Mouse (Mus musculus): ENCODE results near the gene Zswim8. TPM values are rescaled to one million over a fixed set of nuclear protein-coding genes. Genes with fewer than 3 reads are reported as not detected.
"Not testable (repeated sequence)": the region's sequence is repeated elsewhere in the genome, so short reads cannot be mapped to it uniquely, and the experiment has no call there.

Gene Zswim8
- polyA plus RNA-seq, 1 experiment = 37.0 TPM

DNA sequence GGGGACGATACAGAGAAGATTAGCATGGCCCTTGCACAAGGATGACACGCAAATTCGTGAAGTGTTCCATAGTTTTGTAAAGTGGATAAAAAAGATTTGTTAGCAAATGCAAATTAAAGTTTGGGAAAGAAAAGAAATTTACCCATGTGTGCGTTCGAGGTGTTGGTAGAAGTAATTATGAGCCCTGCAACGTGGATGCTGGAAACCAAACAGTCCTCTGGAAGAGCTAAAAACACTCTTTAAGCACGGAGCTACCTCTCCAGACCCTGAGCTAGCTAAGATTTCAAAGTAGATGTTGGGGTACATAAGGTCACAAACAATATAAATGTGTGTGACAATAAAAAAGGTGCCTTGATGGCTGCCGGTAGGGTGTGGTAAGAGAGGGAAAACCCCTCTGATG is 5.8 kb upstream of the Zswim8 start:
- Histone ChIP-seq H3K4me3 (ENCODE audit: low read depth, low read length) (peak overlapping the region; percentile 16; the same call in 1 of the 2 replicates), H3K9ac (ENCODE audit: low read depth, poor library complexity, severe bottlenecking) (peak overlapping the region; percentile 90), H3K27ac (ENCODE audit: insufficient read depth, low read length) (peak overlapping the region; percentile 52; the same call in 1 of the 2 replicates), H3K9me3 (replicated peaks; ENCODE audit: control insufficient read depth, insufficient read depth, low read length, poor library complexity, severe bottlenecking) (no peaks in the 10 kb centered on the region), H3K27me3 (ENCODE audit: control insufficient read depth, insufficient read depth, low read length, poor library complexity, severe bottlenecking) (no peaks in the 10 kb centered on the region), H3K36me3 (ENCODE audit: control insufficient read depth, insufficient read depth, low read length, poor library complexity, severe bottlenecking) (peaks cover 8% of the 10 kb centered on the region; the same call in 1 of the 2 replicates), H3K4me1 (ENCODE audit: control insufficient read depth, insufficient read depth, low read length) (peaks cover 2% of the 10 kb centered on the region)
- TF ChIP-seq POLR2A (IDR thresholded peaks at IDR 0.05; ENCODE audit: insufficient read depth, low read length) = no peak
- no peak for TF ChIP-seq EP300 (IDR thresholded peaks at IDR 0.05; ENCODE audit: insufficient read depth, low read depth, low read length)

DNA sequence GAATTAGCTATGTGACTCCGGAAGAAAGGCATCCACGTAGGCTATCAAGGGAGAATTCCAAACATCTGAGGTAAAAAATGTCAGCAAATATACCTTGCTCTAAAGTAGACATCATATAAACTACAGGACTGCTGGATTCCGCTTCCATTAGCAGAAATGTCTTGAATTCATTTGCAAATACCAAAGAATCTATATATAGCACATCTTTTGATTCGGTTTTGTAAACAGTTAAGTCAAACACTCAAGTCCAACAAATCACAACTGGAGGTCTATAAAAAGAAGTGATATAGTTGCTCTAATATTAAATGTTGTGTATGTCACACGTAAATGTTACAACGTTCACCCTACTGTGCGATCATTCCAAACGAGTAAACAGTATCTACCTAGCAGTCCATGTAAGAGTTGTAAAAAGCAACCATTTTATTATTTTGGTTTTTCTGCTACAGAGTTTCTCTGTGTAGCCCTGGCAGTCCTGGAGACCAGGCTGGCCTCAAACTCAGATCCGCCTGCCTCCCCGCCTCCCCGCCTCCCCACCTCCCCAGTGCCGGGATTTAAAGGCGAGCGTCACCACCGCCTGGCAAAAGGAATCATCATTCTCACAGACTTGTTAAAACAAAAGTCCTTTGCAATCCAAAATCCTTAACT is 5.1 kb upstream of the Zswim8 start:
- H3K4me1 ChIP-seq (ENCODE audit: control insufficient read depth, insufficient read depth, low read length) = peaks cover 2% of the 10 kb centered on the region
- no peaks in the 10 kb centered on the region for H3K27me3 ChIP-seq (ENCODE audit: control insufficient read depth, insufficient read depth, low read length, poor library complexity, severe bottlenecking)
- TF ChIP-seq EP300 (IDR thresholded peaks at IDR 0.05; ENCODE audit: insufficient read depth, low read depth, low read length) (no peak), POLR2A (IDR thresholded peaks at IDR 0.05; ENCODE audit: insufficient read depth, low read length) (no peak), CTCF (IDR thresholded peaks at IDR 0.05; ENCODE audit: low read depth, low read length) (no peak)
- H3K4me3 ChIP-seq (ENCODE audit: low read depth, low read length) = peak overlapping the region; percentile 96
- H3K36me3 ChIP-seq (ENCODE audit: control insufficient read depth, insufficient read depth, low read length, poor library complexity, severe bottlenecking) = peaks cover 8% of the 10 kb centered on the region; the same call in 1 of the 2 replicates
- H3K9ac ChIP-seq (ENCODE audit: low read depth, poor library complexity, severe bottlenecking) = peak overlapping the region; percentile 90
- no peaks in the 10 kb centered on the region for H3K9me3 ChIP-seq (replicated peaks; ENCODE audit: control insufficient read depth, insufficient read depth, low read length, poor library complexity, severe bottlenecking)
- H3K27ac ChIP-seq (ENCODE audit: insufficient read depth, low read length) = peak overlapping the region; percentile 52

DNA sequence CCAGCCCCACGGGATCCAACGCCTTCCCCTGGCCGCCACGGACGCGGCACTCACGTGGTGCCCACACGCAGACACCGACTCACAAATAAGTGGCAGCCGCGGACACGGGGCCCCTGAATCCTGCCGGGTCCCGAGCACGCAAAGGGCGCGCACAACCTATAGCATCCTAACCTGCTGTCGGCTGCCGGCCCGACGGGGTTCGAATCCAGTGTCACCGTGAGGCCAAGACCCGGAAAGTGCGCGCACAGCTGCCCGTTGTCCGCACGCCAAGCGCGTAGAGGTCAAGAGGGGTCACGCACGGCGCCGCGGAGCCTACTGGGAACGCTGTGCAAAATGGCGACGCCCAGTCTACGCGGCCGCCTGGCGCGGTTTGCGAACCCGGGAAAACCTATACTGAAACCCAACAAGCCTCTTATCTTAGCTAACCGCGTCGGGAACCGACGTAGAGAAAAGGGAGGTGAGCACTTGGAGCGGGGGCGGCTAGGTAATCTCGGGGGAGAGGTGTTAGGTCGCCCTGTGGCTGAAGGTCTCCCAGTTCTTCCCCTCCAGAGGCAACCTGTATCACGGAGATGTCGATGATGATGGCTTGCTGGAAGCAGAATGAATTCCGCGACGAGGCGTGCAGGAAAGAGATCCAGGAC is 4.5 kb upstream of the Zswim8 start, which contains the start of gene Chchd1:
Chchd1 (plus strand) TSS at position 266 of the 641 bp plus-strand sequence.
- Histone ChIP-seq H3K9me3 (replicated peaks; ENCODE audit: control insufficient read depth, insufficient read depth, low read length, poor library complexity, severe bottlenecking) (no peaks in the 10 kb centered on the region), H3K4me1 (ENCODE audit: control insufficient read depth, insufficient read depth, low read length) (peaks cover 2% of the 10 kb centered on the region), H3K27me3 (ENCODE audit: control insufficient read depth, insufficient read depth, low read length, poor library complexity, severe bottlenecking) (no peaks in the 10 kb centered on the region), H3K27ac (ENCODE audit: insufficient read depth, low read length) (peak within 1 kb of the TSS; percentile 83), H3K36me3 (ENCODE audit: control insufficient read depth, insufficient read depth, low read length, poor library complexity, severe bottlenecking) (peaks cover 8% of the 10 kb centered on the region; the same call in 1 of the 2 replicates), H3K4me3 (ENCODE audit: low read depth, low read length) (peak within 1 kb of the TSS; percentile 96), H3K9ac (ENCODE audit: low read depth, poor library complexity, severe bottlenecking) (peak within 1 kb of the TSS; percentile 90)
- peak; percentile 72; the same call in 1 of the 2 replicates for TF ChIP-seq EP300 (IDR thresholded peaks at IDR 0.05; ENCODE audit: insufficient read depth, low read depth, low read length)
- peak; percentile 68 for TF ChIP-seq POLR2A (IDR thresholded peaks at IDR 0.05; ENCODE audit: insufficient read depth, low read length)
- TF ChIP-seq CTCF (IDR thresholded peaks at IDR 0.05; ENCODE audit: low read depth, low read length) = no peak

DNA sequence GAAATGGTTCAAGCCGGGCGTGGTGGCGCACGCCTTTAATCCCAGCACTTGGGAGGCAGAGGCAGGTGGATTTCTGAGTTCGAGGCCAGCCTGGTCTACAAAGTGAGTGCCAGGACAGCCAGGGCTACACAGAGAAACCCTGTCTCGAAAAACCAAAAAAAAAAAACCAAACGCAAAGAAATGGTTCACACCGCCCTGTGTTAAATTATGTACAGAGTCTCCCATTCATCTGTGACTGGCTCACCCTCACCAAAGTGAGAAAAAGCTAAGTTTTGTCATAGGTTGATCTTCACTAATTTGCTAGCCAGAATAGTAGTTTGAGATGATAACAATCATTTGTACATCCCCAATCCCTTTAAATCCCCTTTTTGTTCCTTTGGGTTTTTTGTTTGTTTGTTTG is 3.9 kb upstream of the Zswim8 start:
- Histone ChIP-seq H3K27ac (ENCODE audit: insufficient read depth, low read length) (peak overlapping the region; percentile 83), H3K4me3 (ENCODE audit: low read depth, low read length) (peak overlapping the region; percentile 96), H3K9ac (ENCODE audit: low read depth, poor library complexity, severe bottlenecking) (peak overlapping the region; percentile 90)
- not testable (repeated sequence) for H3K4me1 ChIP-seq (ENCODE audit: control insufficient read depth, insufficient read depth, low read length); H3K9me3 ChIP-seq (replicated peaks; ENCODE audit: control insufficient read depth, insufficient read depth, low read length, poor library complexity, severe bottlenecking); H3K36me3 ChIP-seq (ENCODE audit: control insufficient read depth, insufficient read depth, low read length, poor library complexity, severe bottlenecking); H3K27me3 ChIP-seq (ENCODE audit: control insufficient read depth, insufficient read depth, low read length, poor library complexity, severe bottlenecking)

DNA sequence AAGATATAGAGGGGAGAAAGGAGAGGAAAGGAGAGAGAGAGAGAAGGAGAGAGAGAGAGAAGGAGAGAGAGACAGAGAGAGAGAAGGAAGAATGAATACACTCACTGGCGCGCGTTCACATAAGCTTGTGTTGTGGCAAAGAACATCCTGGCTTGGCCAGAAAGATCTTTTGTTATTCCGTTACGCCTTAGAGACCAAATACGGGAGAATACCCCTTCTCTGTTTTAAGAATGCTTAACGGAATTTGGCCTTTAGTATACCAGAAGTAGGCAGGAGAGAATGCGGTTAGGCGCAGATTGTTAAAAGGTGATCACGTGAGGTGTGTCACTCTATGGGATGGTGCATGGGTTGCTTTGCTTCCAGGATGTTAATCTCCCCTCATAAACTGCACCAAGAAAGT is 887 bp downstream of the Zswim8 start:
- Histone ChIP-seq H3K4me3 (ENCODE audit: low read depth, low read length) (peak overlapping the region; percentile 75), H3K9ac (ENCODE audit: low read depth, poor library complexity, severe bottlenecking) (peak overlapping the region; percentile 75; the same call in 1 of the 2 replicates), H3K9me3 (replicated peaks; ENCODE audit: control insufficient read depth, insufficient read depth, low read length, poor library complexity, severe bottlenecking) (no peaks in the 10 kb centered on the region), H3K4me1 (ENCODE audit: control insufficient read depth, insufficient read depth, low read length) (no peaks in the 10 kb centered on the region), H3K27ac (ENCODE audit: insufficient read depth, low read length) (no peak overlapping the region), H3K36me3 (ENCODE audit: control insufficient read depth, insufficient read depth, low read length, poor library complexity, severe bottlenecking) (no peaks in the 10 kb centered on the region), H3K27me3 (ENCODE audit: control insufficient read depth, insufficient read depth, low read length, poor library complexity, severe bottlenecking) (no peaks in the 10 kb centered on the region)
- TF ChIP-seq POLR2A (IDR thresholded peaks at IDR 0.05; ENCODE audit: insufficient read depth, low read length) (no peak), CTCF (IDR thresholded peaks at IDR 0.05; ENCODE audit: low read depth, low read length) (no peak), EP300 (IDR thresholded peaks at IDR 0.05; ENCODE audit: insufficient read depth, low read depth, low read length) (no peak)

DNA sequence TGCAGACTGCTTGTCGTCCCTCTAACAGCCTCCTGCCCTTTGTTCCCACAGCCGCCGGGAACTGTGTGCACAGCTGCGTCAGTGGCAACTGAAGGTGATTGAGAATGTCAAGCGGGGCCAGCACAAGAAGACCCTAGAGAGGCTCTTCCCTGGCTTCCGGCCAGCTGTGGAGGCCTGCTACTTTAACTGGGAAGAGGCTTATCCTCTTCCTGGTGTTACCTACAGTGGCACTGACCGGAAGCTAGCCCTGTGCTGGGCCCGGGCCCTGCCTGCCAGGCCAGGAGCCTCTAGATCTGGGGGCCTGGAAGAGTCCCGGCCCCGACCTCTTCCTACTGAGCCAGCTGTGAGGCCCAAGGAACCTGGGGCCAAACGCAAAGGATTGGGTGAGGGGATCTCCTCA is 6.5 kb downstream of the Zswim8 start:
- H3K4me3 ChIP-seq (ENCODE audit: low read depth, low read length) = peak overlapping the region; percentile 42
- H3K9ac ChIP-seq (ENCODE audit: low read depth, poor library complexity, severe bottlenecking) = peak overlapping the region; percentile 34; the same call in 1 of the 2 replicates
- no peaks in the 10 kb centered on the region for H3K9me3 ChIP-seq (replicated peaks; ENCODE audit: control insufficient read depth, insufficient read depth, low read length, poor library complexity, severe bottlenecking)
- H3K27me3 ChIP-seq (ENCODE audit: control insufficient read depth, insufficient read depth, low read length, poor library complexity, severe bottlenecking) = no peaks in the 10 kb centered on the region
- H3K27ac ChIP-seq (ENCODE audit: insufficient read depth, low read length) = no peak overlapping the region
- TF ChIP-seq CTCF (IDR thresholded peaks at IDR 0.05; ENCODE audit: low read depth, low read length) (no peak), EP300 (IDR thresholded peaks at IDR 0.05; ENCODE audit: insufficient read depth, low read depth, low read length) (no peak), POLR2A (IDR thresholded peaks at IDR 0.05; ENCODE audit: insufficient read depth, low read length) (no peak)
- no peaks in the 10 kb centered on the region for H3K36me3 ChIP-seq (ENCODE audit: control insufficient read depth, insufficient read depth, low read length, poor library complexity, severe bottlenecking)
- H3K4me1 ChIP-seq (ENCODE audit: control insufficient read depth, insufficient read depth, low read length) = no peaks in the 10 kb centered on the region
